Mouse (Mus musculus) MEL (cell line): ENCODE measurements around the gene Paqr9. TPM values are rescaled to one million over a fixed set of nuclear protein-coding genes. Genes with fewer than 3 reads are reported as not detected.

ENCODE experiments used
- DNase-seq: peaks from one replicate; pipeline ENCODE4 v3.0.0; 2011; ENCODE audit warnings: low read depth, low spot score
- H3K27ac ChIP-seq: 2 replicates; pipeline ENCODE4 v1.5.1; 2012; ENCODE audit warnings: low read depth, mild to moderate bottlenecking, control low read depth, low read length, moderate library complexity; ENCODE audit not compliant: control insufficient read depth
- H3K27me3 ChIP-seq, 2 experiments: fragments of 150-350 bp in 1 of 2; sonication (generic) in 1 of 2; 2 replicates each; pipeline ENCODE4 v1.6.1; 2012; ENCODE audit warnings: low read length in 2 of 2, mild to moderate bottlenecking in 2 of 2, improper control_type of control experiment in 1 of 2, moderate library complexity in 1 of 2; ENCODE audit not compliant: insufficient read depth in 2 of 2, control insufficient read depth in 1 of 2
- H3K36me3 ChIP-seq, 2 experiments: 2 replicates each; pipeline ENCODE4 v1.6.1; 2012 to 2014; ENCODE audit warnings: low read length in 2 of 2, improper control_type of control experiment in 1 of 2, inconsistent platforms in 1 of 2, mild to moderate bottlenecking in 1 of 2; ENCODE audit not compliant: insufficient read depth in 2 of 2, control insufficient read depth in 1 of 2
- H3K4me1 ChIP-seq, 2 experiments: fragments of 150-350 bp in 1 of 2; sonication (generic) in 1 of 2; 2 replicates each; pipeline ENCODE4 v1.6.1; 2012; ENCODE audit warnings: low read length in 2 of 2, improper control_type of control experiment in 1 of 2, mild to moderate bottlenecking in 1 of 2; ENCODE audit not compliant: insufficient read depth in 2 of 2, control insufficient read depth in 1 of 2
- H3K4me3 ChIP-seq, 2 experiments: fragments of 150-350 bp in 1 of 2; sonication (generic) in 1 of 2; 2 replicates each; pipeline ENCODE4 v1.5.1; 2012; ENCODE audit warnings: low read depth in 2 of 2, low read length in 2 of 2, mild to moderate bottlenecking in 2 of 2, moderate library complexity in 2 of 2, control low read depth in 1 of 2, improper control_type of control experiment in 1 of 2; ENCODE audit not compliant: control insufficient read depth in 1 of 2, insufficient read depth in 1 of 2
- H3K79me2 ChIP-seq: 2 replicates; pipeline ENCODE4 v1.6.1; 2012; ENCODE audit warnings: mild to moderate bottlenecking, low read length, moderate library complexity; ENCODE audit not compliant: control insufficient read depth, poor library complexity, insufficient read depth
- H3K9ac ChIP-seq: 2 replicates; pipeline ENCODE4 v1.6.1; 2012; ENCODE audit warnings: low read depth, mild to moderate bottlenecking, control low read depth, low read length, moderate library complexity; ENCODE audit not compliant: control insufficient read depth, poor library complexity, severe bottlenecking
- H3K9me3 ChIP-seq: fragments of 150-350 bp; sonication (generic); replicated peaks from 2 replicates; pipeline ENCODE4 v1.6.1; 2012; ENCODE audit warnings: mild to moderate bottlenecking, low read length, improper control_type of control experiment, moderate library complexity; ENCODE audit not compliant: insufficient read depth
- BHLHE40 ChIP-seq: IDR thresholded peaks from 2 replicates; pipeline ENCODE4 v1.6.1; 2012; ENCODE audit warnings: low read depth, mild to moderate bottlenecking, inconsistent platforms, low read length, improper control_type of control experiment, borderline replicate concordance
- CTCF ChIP-seq, 3 experiments: IDR thresholded peaks in 2 of 3; conservative IDR thresholded peaks in 1 of 3; 2 replicates each; pipeline ENCODE4 v1.5.1; 2011 to 2012; ENCODE audit warnings: low read length in 3 of 3, low read depth in 2 of 3, mild to moderate bottlenecking in 2 of 3, improper control_type of control experiment in 1 of 3, inconsistent platforms in 1 of 3, mixed read lengths in 1 of 3, moderate library complexity in 1 of 3; ENCODE audit not compliant: control insufficient read depth in 1 of 3, insufficient read depth in 1 of 3, poor library complexity in 1 of 3, severe bottlenecking in 1 of 3
- E2F4 ChIP-seq: IDR thresholded peaks from 2 replicates; pipeline ENCODE4 v1.6.1; 2011; ENCODE audit warnings: low read depth, low read length, improper control_type of control experiment, borderline replicate concordance
- ELF1 ChIP-seq: IDR thresholded peaks from 2 replicates; pipeline ENCODE4 v1.6.1; 2014; ENCODE audit warnings: low read depth, mild to moderate bottlenecking, inconsistent platforms, low read length, improper control_type of control experiment, moderate library complexity
- ETS1 ChIP-seq: IDR thresholded peaks from 2 replicates; pipeline ENCODE4 v1.6.1; 2012; ENCODE audit warnings: low read depth, mild to moderate bottlenecking, inconsistent platforms, low read length, improper control_type of control experiment, moderate library complexity
- GABPA ChIP-seq: IDR thresholded peaks from 2 replicates; pipeline ENCODE4 v1.6.1; 2012; ENCODE audit warnings: low read depth, mild to moderate bottlenecking, inconsistent platforms, low read length, improper control_type of control experiment, moderate library complexity
- HCFC1 ChIP-seq: IDR thresholded peaks from 2 replicates; pipeline ENCODE4 v1.6.1; 2012; ENCODE audit warnings: low read depth, mild to moderate bottlenecking, inconsistent platforms, low read length, improper control_type of control experiment, moderate library complexity
- JUND ChIP-seq: IDR thresholded peaks from 2 replicates; pipeline ENCODE4 v1.6.1; 2011; ENCODE audit warnings: low read depth, mild to moderate bottlenecking, improper control_type of control experiment, low read length
- KAT2A ChIP-seq: conservative IDR thresholded peaks from 2 replicates; pipeline ENCODE4 v1.6.1; 2012; ENCODE audit warnings: low read depth, low read length, improper control_type of control experiment, inconsistent platforms
- MAFK ChIP-seq: IDR thresholded peaks from 2 replicates; pipeline ENCODE4 v1.6.1; 2011; ENCODE audit warnings: low read depth, mild to moderate bottlenecking, low read length, improper control_type of control experiment, borderline replicate concordance
- MAZ ChIP-seq: IDR thresholded peaks from 2 replicates; pipeline ENCODE4 v1.6.1; 2012; ENCODE audit warnings: low read depth, mild to moderate bottlenecking, inconsistent platforms, low read length, improper control_type of control experiment
- MEF2A ChIP-seq: IDR thresholded peaks from 2 replicates; pipeline ENCODE4 v1.6.1; 2014; ENCODE audit warnings: low read depth, mild to moderate bottlenecking, inconsistent platforms, low read length, improper control_type of control experiment; ENCODE audit not compliant: poor library complexity, insufficient replicate concordance, severe bottlenecking; ENCODE audit errors: extremely low read depth
- MYB ChIP-seq: IDR thresholded peaks from 2 replicates; pipeline ENCODE4 v1.6.1; 2011; ENCODE audit warnings: mild to moderate bottlenecking, low read depth, low read length, improper control_type of control experiment
- MYC ChIP-seq: IDR thresholded peaks from 2 replicates; pipeline ENCODE4 v1.6.1; 2011; ENCODE audit warnings: low read depth, mild to moderate bottlenecking, low read length, improper control_type of control experiment, moderate library complexity
- NELFE ChIP-seq: IDR thresholded peaks from 2 replicates; pipeline ENCODE4 v1.6.1; 2011; ENCODE audit warnings: low read depth, low read length, improper control_type of control experiment
- NRF1 ChIP-seq: IDR thresholded peaks from 2 replicates; pipeline ENCODE4 v1.6.1; 2014; ENCODE audit warnings: low read depth, mild to moderate bottlenecking, inconsistent platforms, low read length, improper control_type of control experiment, moderate library complexity; ENCODE audit not compliant: poor library complexity, insufficient read depth, severe bottlenecking
- POLR2AphosphoS2 ChIP-seq: IDR thresholded peaks from 2 replicates; pipeline ENCODE4 v1.6.1; 2011; ENCODE audit warnings: low read length, improper control_type of control experiment
- POLR2AphosphoS5 ChIP-seq: IDR thresholded peaks from 2 replicates; pipeline ENCODE4 v1.6.1; 2012; ENCODE audit warnings: low read depth, borderline replicate concordance, mild to moderate bottlenecking, inconsistent platforms, low read length, moderate library complexity, mixed read lengths
- TCF12 ChIP-seq: IDR thresholded peaks from 2 replicates; pipeline ENCODE4 v1.6.1; 2014; ENCODE audit warnings: low read depth, mild to moderate bottlenecking, inconsistent platforms, low read length, improper control_type of control experiment, moderate library complexity
- UBTF ChIP-seq: IDR thresholded peaks from 2 replicates; pipeline ENCODE4 v1.6.1; 2012; ENCODE audit warnings: low read depth, mild to moderate bottlenecking, inconsistent platforms, low read length, improper control_type of control experiment, moderate library complexity, borderline replicate concordance; ENCODE audit not compliant: insufficient read depth
- USF1 ChIP-seq: IDR thresholded peaks from 2 replicates; pipeline ENCODE4 v1.6.1; 2014; ENCODE audit warnings: low read depth, mild to moderate bottlenecking, inconsistent platforms, low read length, improper control_type of control experiment, moderate library complexity
- USF2 ChIP-seq, 2 experiments: IDR thresholded peaks; 2 replicates each; pipeline ENCODE4 v1.6.1; 2011 to 2012; ENCODE audit warnings: improper control_type of control experiment in 2 of 2, low read length in 2 of 2, borderline replicate concordance in 1 of 2, inconsistent platforms in 1 of 2, low read depth in 1 of 2, mild to moderate bottlenecking in 1 of 2; ENCODE audit not compliant: insufficient read depth in 1 of 2
- ZKSCAN1 ChIP-seq: IDR thresholded peaks from 2 replicates; pipeline ENCODE4 v1.6.1; 2012; ENCODE audit warnings: low read depth, mild to moderate bottlenecking, inconsistent platforms, low read length, improper control_type of control experiment, moderate library complexity
- ZNF384 ChIP-seq: IDR thresholded peaks from 2 replicates; pipeline ENCODE4 v1.6.1; 2012; ENCODE audit warnings: low read depth, mild to moderate bottlenecking, inconsistent platforms, low read length, improper control_type of control experiment
- polyA plus RNA-seq, 2 experiments: library from polyadenylated mRNA; stranded (reverse) in 1 of 2; unstranded in 1 of 2; fragments of >175 nt in 1 of 2; fragments of >200 nt in 1 of 2; gene quantifications; 2 replicates each; pipeline versions ENCODE4 v1.2.1 to v1.2.4; 2012; ENCODE audit warnings: low replicate concordance in 2 of 2, low read depth in 1 of 2; ENCODE audit not compliant: insufficient read length in 2 of 2, insufficient read depth in 1 of 2, missing spikeins in 1 of 2
- total RNA-seq: library from RNA; depleted of rRNA; stranded (reverse); fragments of 300-350 nt; gene quantifications from 2 replicates; pipeline ENCODE4 v1.2.3, GENCODE M21; 2012

Paqr9 gene
- total and polyA plus RNA-seq, 3 experiments = 18.0 to 46.0 (median 24.8) TPM

DNA sequence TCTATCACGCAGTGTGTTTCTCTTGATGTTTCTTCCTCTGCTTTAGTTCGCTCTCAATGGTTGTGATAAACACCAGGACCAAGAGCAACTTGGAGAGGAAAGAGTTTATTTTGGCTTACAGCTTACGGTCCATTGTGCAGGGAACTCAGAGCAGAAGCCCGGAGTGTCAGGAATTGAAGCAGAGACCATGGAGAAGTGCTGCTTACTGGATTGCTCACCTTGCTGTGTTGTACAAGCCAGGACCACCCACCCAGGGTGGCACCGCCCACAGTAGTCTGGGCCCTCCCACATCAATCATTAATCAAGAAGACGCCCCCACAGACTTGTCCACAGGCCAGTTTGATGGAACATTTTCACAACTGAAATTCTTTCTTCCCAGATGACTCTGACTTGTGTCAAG, 18.0 kb downstream of the Paqr9 start:
- no peaks in the 10 kb centered on the region for H3K9me3 ChIP-seq
- no peak overlapping the region for H3K9ac ChIP-seq
- H3K4me1 ChIP-seq = no peaks in the 10 kb centered on the region
- H3K27ac ChIP-seq = no peak overlapping the region
- no peak for TF ChIP-seq NELFE
- TF ChIP-seq MAZ = no peak
- no peak for TF ChIP-seq ELF1
- TF ChIP-seq MEF2A = no peak
- no peak for TF ChIP-seq MYC
- TF ChIP-seq BHLHE40 = no peak
- no peak for TF ChIP-seq HCFC1
- no peak for TF ChIP-seq E2F4
- peaks cover 0 to 2% of the 10 kb centered on the region in 2 experiments; a peak in 2 of 4 replicates for H3K27me3 ChIP-seq
- H3K36me3 ChIP-seq = no peaks in the 10 kb centered on the region
- H3K4me3 ChIP-seq = no peak overlapping the region
- DNase-seq = no peak
- H3K79me2 ChIP-seq = no peaks in the 10 kb centered on the region

DNA sequence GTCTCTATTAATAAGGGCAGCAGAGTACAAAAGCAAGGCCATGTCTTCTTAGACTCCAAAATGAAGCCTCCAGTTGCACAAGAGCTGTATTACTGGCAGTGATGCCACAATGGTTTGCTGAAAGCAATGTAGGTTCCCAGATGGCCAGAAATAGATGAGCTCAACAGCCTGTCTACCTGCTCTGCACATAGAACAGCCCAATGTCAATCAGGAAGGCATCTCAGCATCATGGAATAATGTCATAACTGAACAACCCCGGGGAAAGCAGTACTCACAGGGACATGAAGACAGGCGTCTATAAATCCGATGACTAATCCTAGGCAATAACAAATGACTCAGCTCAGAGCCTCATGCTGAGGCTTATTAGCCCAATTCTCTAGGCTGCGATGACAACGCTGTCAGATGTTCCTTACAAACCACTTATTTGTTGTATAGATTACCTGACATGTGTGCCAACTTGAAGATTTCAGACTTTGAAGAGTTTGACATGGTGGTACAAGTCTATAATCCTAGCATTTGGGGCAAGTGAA, 19.0 kb downstream of the Paqr9 start:
- Histone ChIP-seq H3K4me1 (no peaks in the 10 kb centered on the region), H3K27ac (no peak overlapping the region), H3K4me3 (no peak overlapping the region), H3K9me3 (no peaks in the 10 kb centered on the region), H3K9ac (no peak overlapping the region), H3K27me3 (peaks cover 0 to 2% of the 10 kb centered on the region in 2 experiments; a peak in 2 of 4 replicates), H3K79me2 (no peaks in the 10 kb centered on the region), H3K36me3 (no peaks in the 10 kb centered on the region)
- no peak for TF ChIP-seq NRF1
- TF ChIP-seq USF1 = no peak
- TF ChIP-seq ZKSCAN1 = no peak
- TF ChIP-seq GABPA = no peak
- no peak for TF ChIP-seq MYB
- no peak for TF ChIP-seq JUND
- no peak for TF ChIP-seq KAT2A
- no peak for TF ChIP-seq CTCF (IDR thresholded peaks at IDR 0.05 in 2 of 3, conservative IDR thresholded peaks at IDR 0.05 in 1 of 3; ENCODE audit: control insufficient read depth in 1 of 3, insufficient read depth in 1 of 3, low read depth in 2 of 3, low read length in 3 of 3, poor library complexity in 1 of 3, severe bottlenecking in 1 of 3)
- TF ChIP-seq UBTF = no peak
- no peak for TF ChIP-seq POLR2AphosphoS2
- TF ChIP-seq ZNF384 = no peak
- no peak for TF ChIP-seq MAZ
- no peak for TF ChIP-seq ETS1
- TF ChIP-seq POLR2AphosphoS5 = no peak
- no peak for TF ChIP-seq MEF2A
- TF ChIP-seq MAFK = no peak
- no peak for TF ChIP-seq TCF12
- TF ChIP-seq USF2 (IDR thresholded peaks at IDR 0.05; ENCODE audit: borderline replicate concordance in 1 of 2, insufficient read depth in 1 of 2, low read depth in 1 of 2, low read length in 2 of 2) = no peak
- DNase-seq = no peak
